Mouse (Mus musculus): ENCODE measurements around the gene Naglu.

Gene Naglu

GRCm38 (mm10) chr11:101057860-101058259, 12.0 kb upstream of the Naglu start:
- peak; percentile 83 to 85 for DNase-seq (ENCODE audit: low spot score in 2 of 2)

GRCm38 (mm10) chr11:101058726-101059125, 11.1 kb upstream of the Naglu start:
- DNase-seq (ENCODE audit: low spot score in 2 of 2) = no peak

DNA sequence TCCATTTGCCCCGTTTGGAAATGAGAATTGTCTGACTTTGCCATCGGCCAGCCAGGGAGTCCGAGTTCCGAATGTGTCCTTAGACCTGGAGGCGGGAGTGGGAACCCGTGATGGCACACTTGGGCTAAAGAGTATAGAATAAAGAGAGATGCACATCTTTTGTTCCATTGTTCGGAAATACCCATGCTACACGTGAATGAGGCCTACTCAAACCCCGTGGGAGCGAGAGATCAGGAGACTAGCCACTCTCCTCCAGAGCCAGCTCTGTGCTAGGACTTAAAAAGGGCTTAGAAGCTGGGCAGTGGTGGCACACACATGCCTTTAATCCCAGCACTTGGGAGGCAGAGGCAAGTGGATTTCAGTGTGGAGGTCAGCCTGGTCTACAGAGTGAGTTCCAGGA, 10.3 kb upstream of the Naglu start:
- no peak for DNase-seq (ENCODE audit: low spot score in 2 of 2)

- DNase-seq (ENCODE audit: low spot score in 2 of 2) = peak; percentile 58 to 59
These were observed 9.7 kb upstream of the Naglu start for GRCm38 (mm10) chr11:101060126-101060525.

GRCm38 (mm10) chr11:101061049-101061448, 8.8 kb upstream of the Naglu start:
- DNase-seq (ENCODE audit: low spot score in 2 of 2) = no peak

- no peak for DNase-seq (ENCODE audit: low spot score in 2 of 2)
These were observed 7.5 kb upstream of the Naglu start for GRCm38 (mm10) chr11:101062165-101062884.

GRCm38 (mm10) chr11:101062971-101063675, 6.7 kb upstream of the Naglu start:
- no peak for DNase-seq (ENCODE audit: low spot score in 2 of 2)

DNA sequence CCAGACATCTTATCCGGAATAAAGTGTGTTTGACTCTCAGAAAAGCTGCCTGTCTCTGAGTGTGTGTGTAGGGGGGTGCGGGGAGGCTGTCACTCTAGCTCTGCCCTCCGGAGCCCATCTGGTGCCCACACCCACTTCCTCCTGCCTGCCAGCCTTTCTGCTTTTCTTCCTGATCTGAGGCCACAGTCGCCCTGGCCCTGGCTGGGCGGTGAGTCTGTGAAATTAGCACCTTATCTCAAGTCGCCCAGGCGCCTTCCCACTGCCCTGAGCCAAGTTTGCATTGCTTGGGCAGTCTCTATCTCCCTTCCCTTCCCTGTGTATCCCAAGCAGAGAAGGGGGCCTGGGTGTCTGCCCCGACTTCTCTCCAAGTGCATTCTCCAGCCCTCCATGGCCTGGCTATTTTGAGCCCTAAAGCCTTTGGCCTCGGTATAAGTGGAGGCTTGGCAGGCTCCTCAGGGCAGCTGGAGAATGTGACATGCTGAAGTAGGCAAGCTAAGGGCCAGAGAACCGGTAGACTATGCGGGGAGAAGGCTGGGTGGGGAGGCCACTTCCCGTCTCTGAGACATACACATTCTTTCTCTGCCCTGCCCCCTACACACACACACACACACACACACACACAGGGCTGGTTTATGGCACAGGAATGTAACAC, 6.0 kb upstream of the Naglu start:
- peak in 1 of 2 experiments; percentile 51 for DNase-seq (ENCODE audit: low spot score in 2 of 2)

- DNase-seq (ENCODE audit: low spot score in 2 of 2) = no peak
These were observed 5.3 kb upstream of the Naglu start for GRCm38 (mm10) chr11:101064462-101064861.

- no peak for DNase-seq (ENCODE audit: low spot score in 2 of 2)
These were observed 4.8 kb upstream of the Naglu start for GRCm38 (mm10) chr11:101065002-101065401.

DNA sequence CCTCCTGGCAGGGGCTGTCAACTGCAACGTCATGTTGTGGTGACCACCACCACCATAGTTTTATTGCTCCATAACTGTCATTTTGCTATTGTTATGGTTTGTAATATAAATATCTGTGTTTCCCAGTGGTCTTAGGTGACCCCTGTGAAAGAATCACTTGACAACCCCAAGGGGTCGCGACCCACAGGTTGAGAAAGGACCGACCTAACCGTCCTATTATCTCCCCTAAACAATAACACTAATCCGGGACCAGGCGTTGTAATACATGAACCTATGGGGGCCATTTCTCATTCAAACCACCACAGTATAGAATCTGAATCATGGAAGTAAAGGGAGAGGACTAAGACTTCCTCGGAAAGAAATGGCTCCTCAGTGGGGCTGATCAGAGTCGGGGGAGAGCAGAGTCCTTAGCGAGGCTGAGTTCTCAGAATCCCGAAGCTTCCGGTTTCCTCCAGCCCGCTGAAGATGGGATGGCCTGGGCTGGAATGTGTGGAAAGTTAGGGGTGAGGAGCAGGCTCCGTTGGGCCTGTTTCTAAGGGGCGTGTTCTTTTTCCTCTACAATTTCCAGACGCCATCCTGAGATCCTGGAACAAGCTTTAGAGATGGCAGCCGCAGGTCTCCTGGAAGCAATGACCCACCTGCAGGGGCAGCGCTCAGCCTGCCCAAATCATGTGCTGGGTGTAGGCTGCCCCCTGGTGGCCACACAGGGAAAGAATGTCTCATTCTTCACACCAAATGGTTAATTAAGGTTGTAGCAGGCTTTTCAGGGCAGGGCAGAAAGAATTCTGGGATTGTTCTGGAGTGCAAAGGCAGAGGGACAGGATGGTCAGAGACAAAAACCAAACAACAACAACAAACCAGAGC, 3.0 kb upstream of the Naglu start:
- DNase-seq (ENCODE audit: low spot score in 2 of 2) = peak; percentile 74 to 83

DNA sequence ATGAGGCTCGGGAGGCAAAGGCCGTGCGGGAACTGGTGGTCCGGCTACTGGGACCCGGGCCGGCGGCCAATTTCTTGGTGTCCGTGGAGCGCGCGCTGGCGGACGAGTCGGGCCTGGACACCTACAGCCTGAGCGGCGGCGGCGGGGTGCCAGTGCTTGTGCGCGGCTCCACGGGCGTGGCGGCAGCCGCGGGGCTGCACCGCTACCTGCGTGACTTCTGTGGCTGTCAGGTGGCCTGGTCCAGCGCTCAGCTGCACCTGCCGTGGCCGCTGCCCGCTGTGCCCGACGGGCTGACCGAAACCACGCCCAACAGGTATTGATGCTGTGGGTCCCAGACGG, 346 bp downstream of the Naglu start:
- no peak for DNase-seq (ENCODE audit: low spot score in 2 of 2)

DNA sequence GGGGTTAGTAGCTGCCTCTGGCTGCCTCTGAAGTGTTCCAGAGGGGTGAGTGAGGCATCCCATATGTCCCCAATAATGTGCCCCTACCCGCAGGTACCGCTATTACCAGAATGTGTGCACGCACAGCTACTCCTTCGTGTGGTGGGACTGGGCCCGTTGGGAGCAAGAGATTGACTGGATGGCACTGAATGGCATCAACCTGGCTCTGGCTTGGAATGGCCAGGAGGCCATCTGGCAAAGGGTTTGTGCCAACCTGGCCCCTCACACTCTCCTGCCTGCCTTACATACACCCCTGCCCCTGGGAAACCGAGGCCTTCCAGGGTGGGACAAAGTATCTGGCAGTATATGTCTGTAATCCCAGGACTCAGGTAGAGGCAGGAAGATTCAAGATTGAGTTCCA, 1.2 kb downstream of the Naglu start:
- DNase-seq (ENCODE audit: low spot score in 2 of 2) = no peak

DNA sequence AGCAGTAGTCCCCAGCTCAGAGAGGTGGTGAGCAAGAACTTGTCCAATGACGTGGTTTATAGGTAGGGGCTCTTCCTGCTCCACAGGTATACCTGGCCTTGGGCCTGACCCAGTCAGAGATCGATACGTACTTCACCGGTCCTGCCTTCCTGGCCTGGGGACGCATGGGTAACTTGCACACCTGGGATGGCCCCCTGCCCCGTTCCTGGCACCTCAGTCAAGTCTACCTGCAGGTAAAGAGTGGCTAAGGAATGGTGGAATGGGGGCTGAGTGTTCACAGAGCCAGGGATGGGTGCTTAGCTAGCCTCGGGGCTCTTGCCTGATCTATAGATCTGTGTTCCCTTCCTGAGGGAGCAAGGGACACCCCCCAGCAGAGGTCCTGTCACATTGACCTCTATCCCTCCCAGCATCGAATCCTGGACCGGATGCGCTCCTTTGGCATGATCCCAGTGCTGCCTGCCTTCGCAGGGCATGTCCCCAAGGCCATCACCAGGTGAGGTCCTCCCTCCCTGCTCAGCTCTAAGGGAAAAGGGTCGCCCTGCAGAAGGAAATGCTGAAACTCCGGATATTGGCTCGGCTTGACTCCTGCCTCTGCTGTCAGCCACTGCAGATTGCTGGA, 2.1 kb downstream of the Naglu start:
- DNase-seq (ENCODE audit: low spot score in 2 of 2) = no peak

DNA sequence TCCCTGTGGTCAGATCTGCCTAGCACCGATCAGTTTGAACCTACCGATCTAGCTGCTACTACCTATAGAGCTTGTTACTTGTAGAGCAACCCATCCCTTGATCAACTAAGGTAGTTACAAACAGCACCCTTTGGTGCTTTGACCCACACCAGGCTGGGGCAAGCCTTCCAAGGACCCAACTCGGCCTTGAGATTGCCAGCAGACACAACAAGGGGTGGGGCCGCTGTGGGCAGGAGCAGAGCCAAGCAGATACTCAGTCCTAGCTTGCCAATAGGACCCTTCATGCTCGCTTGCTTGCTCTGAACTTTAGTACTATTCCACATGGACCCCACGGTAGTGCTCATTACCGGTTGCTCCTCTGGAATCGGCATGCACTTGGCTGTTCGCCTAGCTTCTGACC, 8.3 kb downstream of the Naglu start, which contains the start of gene Hsd17b1:
TSS of gene Hsd17b1 (plus strand) at position 291 of the 400 bp plus-strand sequence.
- DNase-seq (ENCODE audit: low spot score in 2 of 2) = no peak

- no peak for DNase-seq (ENCODE audit: low spot score in 2 of 2)
These were observed 9.9 kb downstream of the Naglu start for GRCm38 (mm10) chr11:101079746-101080145.

DNA sequence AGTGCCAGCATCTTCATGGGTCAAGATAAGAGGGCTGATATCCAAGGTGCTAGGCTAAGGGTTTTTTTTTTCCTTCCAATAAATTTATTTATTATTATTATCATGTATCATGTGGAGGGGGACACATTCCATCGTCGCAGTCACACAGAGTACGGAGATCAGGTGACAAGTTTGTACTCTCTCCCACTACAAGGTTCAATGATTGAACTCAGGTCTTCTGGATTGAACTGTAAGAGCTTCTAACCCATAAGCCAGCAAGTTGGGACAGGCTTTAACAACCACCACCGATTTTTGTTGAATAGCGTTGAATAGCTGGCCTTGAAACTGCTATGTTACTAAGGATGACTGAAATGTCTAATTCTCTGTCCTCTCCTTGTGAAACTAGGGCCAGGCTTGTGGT, 10.6 kb downstream of the Naglu start:
- DNase-seq (ENCODE audit: low spot score in 2 of 2) = no peak

DNA sequence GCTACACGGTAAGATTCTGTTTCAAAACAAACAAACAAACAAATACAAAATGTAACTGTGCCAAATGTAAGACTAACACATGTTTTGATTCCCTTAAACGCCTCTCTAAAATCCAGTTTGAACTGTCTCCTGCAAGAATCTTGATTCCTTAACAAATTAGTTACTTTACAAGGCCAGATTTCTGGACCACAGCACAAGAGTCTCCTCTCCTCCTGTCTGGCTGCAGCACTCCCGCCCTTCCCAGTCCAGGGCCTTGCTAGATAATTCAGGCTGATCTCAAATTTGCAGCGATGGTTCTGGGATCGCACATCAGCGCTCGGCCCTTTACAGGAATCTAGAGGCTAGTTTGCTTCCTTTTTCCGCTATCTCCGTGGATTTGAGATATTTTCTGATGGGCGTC, 11.8 kb downstream of the Naglu start:
- DNase-seq (ENCODE audit: low spot score in 2 of 2) = no peak

DNA sequence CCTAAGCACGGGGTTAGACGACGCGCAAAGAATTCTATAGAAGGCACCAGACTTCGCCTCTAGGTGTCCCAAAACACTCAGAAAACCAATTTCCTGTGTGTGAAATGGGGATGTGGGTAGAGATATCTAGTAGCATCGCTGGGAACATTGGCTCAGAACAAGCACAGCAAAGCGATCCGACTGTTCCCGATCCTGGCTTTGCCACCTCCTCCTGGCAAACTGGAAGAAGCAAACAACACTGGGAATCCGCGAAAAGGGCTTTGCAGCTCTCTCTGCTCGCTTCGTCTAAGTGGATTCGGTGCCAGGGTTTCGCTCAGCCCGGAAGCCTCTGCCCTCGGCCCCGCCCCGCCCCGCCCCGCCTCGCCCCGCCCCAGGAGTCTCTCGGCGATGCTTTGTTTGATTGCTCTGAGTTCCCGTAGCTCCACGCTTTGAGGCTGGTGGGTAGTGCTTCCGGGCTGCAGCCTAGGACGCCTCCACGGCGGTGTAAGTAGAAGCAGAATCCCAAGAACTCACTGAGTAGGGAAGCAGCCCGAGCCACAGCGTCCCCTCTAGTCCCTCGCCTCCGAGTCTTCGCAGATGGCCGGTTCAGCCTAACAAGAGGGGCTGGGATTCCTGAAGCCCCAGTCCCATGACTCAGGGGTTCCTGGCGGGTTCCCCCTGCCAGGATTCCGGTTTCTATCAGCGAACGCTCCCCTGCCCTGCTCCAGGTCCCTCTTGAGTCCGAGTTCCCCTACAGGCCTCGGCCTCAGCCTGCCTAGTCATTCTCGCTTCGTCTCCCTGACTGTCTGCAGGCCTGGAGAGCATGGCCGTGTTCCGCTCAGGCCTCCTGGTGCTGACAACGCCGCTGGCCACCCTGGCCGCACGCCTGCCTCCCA, 12.6 kb downstream of the Naglu start, which contains the start of gene Coasy:
TSS of gene Coasy (plus strand) at position 358 of the 875 bp plus-strand sequence.
- peak; percentile 88 to 92 for DNase-seq (ENCODE audit: low spot score in 2 of 2)

GRCm38 (mm10) chr11:101083083-101083697, 13.4 kb downstream of the Naglu start:
- no peak for DNase-seq (ENCODE audit: low spot score in 2 of 2)

Data from frontal cortex, postnatal 36 days (tissue).